Mouse (Mus musculus) testis, adult 2 months (tissue): Measurements from ENCODE around the gene AI464131.

Experiments used
- CTCF ChIP-seq: fragments of 200-500 bp; IDR thresholded peaks from 2 replicates; pipeline ENCODE4 v1.5.1; 2012; ENCODE audit warnings: low read depth, mild to moderate bottlenecking, inconsistent platforms, low read length, moderate library complexity; ENCODE audit not compliant: control insufficient read depth, insufficient read depth, insufficient replicate concordance
- POLR2A ChIP-seq: fragments of 200-500 bp; IDR thresholded peaks from 2 replicates; pipeline ENCODE4 v1.6.1; 2012; ENCODE audit warnings: low read depth, mild to moderate bottlenecking, inconsistent platforms, low read length, moderate library complexity; ENCODE audit not compliant: control insufficient read depth

DNA sequence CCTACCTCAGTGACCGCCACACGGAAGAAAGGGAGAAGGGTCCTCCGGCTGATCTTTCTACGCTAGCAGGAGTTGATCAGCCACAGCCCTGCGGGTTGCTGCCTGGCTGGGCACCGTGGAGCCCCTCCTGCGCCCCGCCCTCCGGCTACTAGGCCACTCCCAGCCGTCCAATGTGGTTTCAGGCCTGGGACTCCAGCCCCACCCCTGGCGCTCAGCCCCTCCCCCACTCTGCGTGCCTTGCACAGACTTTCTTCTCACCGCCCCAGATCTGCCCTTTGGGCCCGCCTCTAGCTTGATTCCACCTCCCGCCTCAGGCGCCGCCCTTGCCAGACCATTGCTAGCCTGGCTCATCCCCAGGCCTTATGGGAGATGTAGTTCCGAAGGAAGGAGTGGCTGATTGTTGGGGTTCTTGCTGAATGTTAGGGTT lies at the start of gene AI464131:
- TF ChIP-seq CTCF (no peak), POLR2A (no peak)
